Mouse (Mus musculus): Measurements from ENCODE around the gene Irgm1.

GRCm38 (mm10) chr11:48863808-48864207, 7.7 kb downstream of the Irgm1 start:
- TF ChIP-seq EP300 (IDR thresholded peaks at IDR 0.05; ENCODE audit: insufficient read depth, low read depth, low read length): no peak
- TF ChIP-seq CTCF (IDR thresholded peaks at IDR 0.05; ENCODE audit: low read depth, low read length): no peak
- no peak for TF ChIP-seq POLR2A (IDR thresholded peaks at IDR 0.05; ENCODE audit: insufficient read depth, low read length)

Data from ES-Bruce4 (cell line).